Mouse (Mus musculus) brain, embryonic 18.5 days (tissue): ENCODE measurements at regions not wholly inside any gene's neighbourhood (a gene's known extent, or its start where the extent isn't known, plus 50 kb on each side); places are given as distances from the start of the nearest gene placed in this dataset.

Source experiments
- DNase-seq: peaks from one replicate; pipeline ENCODE4 v3.0.0-alpha.2; 2012; ENCODE audit warnings: low read depth, low spot score

DNA sequence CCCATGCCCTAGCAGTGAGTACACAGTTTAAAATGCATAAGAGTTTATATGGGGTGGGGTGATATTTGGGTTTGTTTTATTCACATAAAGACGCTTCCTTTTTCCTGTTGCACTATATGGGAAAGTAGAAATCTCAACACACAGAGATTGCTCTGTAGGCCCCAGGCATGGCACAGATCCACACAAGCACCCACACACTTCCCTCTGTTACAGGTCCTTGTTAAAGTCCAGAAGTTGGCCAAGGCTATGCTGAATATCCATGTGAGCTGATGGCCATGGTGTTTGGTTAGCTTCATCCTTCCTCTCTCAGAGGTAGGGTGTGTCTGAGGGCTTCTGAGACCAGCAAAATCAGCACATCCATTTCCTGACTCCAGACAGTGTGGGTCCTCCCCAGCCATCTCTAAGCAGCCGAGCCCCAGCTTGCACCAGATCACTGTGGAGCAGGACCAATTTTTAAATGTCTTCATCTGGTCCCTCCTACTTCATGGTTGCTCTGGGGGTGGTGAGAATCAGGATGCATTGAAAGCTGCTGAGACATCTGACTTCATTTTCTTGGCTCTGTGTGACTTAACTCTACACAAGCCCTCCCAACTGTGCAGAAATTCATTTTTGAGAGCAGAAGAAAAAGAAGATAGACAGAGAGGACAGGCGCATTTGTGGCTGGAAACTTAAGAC, 360.3 kb upstream of the Nr3c2 start:
- DNase-seq: no peak

DNA sequence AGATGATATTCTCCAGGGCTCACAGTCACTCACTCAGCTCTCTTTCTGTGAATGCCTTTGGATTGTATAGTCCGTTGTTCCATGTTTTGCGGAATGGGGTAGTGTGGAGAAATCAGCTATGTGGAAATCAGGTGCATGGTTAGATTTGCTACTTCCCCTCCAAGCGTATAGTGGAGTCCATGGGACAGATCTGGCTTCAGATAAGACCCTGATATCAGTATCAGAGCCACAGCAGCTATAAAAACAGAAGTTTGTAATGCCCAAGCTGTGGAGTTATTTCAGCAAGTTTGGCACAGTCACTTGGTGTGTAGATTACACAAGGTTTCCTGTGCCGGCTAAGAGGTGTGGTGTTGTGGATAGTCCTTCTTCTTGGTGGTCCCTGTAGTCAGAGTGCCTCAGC, 359.6 kb upstream of the Nr3c2 start:
- DNase-seq: no peak

DNA sequence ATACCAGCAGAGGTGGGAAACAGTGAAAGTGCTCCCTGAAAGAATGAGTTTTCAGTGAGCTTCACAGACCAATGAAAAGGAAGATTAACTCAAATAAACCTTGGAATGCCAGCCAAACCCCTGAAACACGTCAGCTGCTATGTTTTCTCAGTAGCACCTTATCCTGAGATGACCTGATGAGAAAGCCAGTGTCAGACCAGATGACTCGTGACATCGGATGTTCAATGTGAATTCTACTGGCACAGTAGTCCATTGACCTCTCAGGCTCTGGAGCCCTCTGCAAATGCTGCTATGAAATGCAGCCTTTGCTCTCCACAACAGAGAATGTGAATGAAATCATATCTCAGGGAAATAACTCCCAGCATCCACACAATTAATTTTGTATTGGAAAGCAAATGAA, 358.6 kb upstream of the Nr3c2 start:
- no peak for DNase-seq

DNA sequence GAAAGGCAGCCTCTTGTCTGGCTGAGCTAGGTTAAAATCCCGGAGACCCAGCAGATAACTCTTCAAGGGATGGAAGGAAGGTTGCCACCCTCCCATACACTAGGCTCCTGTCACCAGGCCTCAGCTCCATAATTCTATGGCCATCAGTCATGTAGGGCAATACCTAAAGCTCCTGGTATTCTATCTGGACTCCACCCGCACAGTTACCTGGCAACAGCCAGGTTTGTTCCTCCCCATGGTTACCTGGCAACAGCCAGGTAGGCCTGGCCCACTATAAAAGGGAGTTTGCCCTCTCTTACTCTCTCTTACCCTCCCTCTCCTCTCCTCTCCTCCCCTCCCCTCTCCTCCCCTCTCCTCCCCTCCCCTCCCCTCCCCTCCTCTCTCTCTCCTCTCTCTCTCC, 347.6 kb upstream of the Nr3c2 start:
- DNase-seq: no peak

DNA sequence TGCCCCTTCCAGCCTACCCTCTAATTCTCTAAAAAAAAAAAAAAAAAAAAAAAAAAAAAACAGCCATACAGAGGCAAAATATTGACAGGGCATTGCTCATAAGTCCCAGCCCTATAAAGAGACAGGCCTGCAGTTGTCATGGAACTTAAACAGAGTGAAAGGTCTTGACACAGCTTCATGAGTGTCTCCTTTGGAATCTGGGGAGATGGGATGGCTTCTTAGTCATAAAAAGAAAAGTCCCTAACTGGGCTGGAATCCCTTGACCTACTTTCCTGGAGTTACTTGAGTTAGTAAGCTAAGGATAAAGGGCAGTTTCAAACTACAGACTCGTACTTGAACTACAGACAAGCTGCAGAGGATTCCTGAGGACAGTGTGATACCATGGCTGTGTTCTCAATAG, 297.7 kb upstream of the Nr3c2 start:
- DNase-seq: no peak

DNA sequence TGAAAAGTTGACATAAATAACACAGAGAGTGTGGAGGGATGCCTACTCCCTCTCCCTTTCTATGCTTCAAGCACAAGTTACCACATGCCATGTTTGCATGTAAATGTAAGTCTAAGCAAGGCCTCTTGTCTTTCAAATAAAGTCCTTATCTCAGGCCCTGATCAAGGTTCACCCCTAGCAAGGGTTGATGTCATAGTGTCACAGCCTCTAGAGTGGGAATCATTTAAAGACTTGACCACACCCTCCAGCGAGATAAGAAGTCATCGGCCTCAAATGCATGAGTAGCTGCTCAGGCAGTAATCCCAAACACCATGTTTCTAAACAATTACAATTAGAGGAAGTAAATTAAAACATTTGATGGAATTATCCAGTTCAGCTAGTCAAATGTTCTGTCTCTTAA, 280.5 kb upstream of the Nr3c2 start:
- DNase-seq: no peak

DNA sequence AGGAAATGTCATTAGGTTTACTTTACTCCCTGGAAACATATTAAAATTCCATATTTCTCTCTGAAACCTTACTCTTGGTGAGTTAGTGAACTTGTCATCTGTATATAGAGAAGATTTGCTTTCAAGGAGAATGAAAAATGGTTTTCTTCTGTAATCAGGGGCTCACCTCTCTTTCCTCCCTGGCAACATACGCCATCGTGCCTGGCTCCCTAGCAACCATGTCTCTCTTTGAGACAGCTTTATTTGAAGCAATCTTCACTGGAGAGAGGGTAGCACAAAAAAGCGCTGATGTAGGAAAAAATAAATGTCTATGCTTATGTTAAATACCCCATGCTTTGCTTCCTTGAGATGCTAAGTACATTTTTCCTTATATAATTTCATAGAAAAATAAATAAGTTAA, 278.4 kb upstream of the Nr3c2 start:
- DNase-seq: no peak

DNA sequence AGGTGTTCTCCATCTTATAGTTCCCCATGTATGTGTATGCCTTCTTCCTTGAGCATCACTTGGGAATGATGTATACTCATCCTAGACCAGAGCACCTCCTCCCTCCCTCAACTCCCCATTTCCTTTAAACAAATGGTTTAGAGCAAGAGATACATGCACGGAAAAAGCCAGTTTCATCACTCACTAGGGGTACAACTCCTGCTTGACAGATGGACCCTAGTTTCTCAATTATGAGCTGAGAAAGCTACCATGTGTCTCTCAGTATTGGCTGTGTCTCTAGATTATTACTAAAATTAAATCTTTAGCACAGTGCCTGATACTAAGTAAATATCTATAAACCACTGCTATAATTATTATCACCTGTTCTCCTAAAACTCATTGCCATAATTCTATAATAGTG, 266.2 kb upstream of the Nr3c2 start:
- no peak for DNase-seq
